Mouse (Mus musculus): ENCODE results near the gene Ern1. TPM values are rescaled to one million over a fixed set of nuclear protein-coding genes. Genes with fewer than 3 reads are reported as not detected.

Gene Ern1
- polyA plus RNA-seq, 1 experiment from 2014 or later = 3.8 TPM

DNA sequence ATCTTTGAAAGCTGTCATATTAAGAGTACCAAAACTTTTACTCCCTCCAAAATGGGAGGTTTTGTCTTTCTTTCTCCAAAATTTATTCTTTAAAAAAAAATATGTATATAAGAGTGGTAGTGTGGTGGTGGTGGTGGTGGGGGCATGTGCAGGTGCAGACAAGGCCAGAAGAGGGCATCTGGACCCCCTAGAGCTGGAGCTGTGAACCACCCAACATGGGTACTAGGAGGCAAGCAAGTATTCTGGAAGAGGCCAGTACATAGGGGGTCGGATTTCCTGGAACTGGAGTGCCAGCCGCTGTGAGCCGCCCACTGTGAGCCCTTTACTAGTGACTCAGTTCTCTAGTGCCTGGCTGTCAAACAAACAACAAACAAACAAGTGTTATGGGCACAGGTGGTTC, 34.9 kb upstream of the Ern1 start:
- Histone ChIP-seq H3K36me3 (replicated peaks; ENCODE audit: control insufficient read depth, insufficient read depth, low read depth, low read length) (no peaks in the 10 kb centered on the region), H3K9me3 (replicated peaks; ENCODE audit: control insufficient read depth, low read length) (no peaks in the 10 kb centered on the region; the same call in 1 of the 2 replicates), H3K4me1 (ENCODE audit: control insufficient read depth, insufficient read depth, low read length) (peaks cover 3% of the 10 kb centered on the region), H3K4me2 (ENCODE audit: low read depth, low read length) (no peak overlapping the region), H3K27me3 (ENCODE audit: control insufficient read depth, insufficient read depth, low read length) (no peaks in the 10 kb centered on the region), H3K4me3 (ENCODE audit: low read depth, low read length) (no peak overlapping the region), H3K27ac (replicated peaks; ENCODE audit: low read depth, low read length) (no peak overlapping the region), H3K9ac (replicated peaks; ENCODE audit: low read length) (no peak overlapping the region)
- DNase-seq (ENCODE audit: low spot score) = no peak
- no peak for ATAC-seq (replicated peaks; ENCODE audit: insufficient number of reproducible peaks, low FRiP score, low TSS enrichment, low read depth)
- 42% methylated on average over 3 of the region's 3 CpGs for WGBS

DNA sequence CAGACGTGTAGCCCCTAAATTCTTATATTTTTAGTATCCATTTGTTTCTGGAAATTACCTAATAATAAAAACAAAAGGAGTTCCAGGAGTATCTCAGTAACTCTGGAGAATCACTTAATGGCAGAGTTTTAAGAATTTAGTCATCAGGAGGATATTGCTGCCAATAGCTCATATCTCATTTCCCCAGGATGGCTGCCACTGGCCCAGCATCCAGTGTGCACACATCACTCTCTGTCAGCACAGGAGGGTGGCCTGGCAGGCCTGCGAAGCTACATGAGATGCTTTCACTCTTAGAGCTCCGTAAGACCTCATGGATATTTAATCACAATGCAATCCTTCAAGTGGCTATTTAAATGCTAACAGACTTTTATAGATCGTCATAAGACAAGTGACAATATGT, 34.0 kb upstream of the Ern1 start:
- Histone ChIP-seq H3K27me3 (ENCODE audit: control insufficient read depth, insufficient read depth, low read length) (no peaks in the 10 kb centered on the region), H3K4me3 (ENCODE audit: low read depth, low read length) (no peak overlapping the region), H3K9me3 (replicated peaks; ENCODE audit: control insufficient read depth, low read length) (no peaks in the 10 kb centered on the region), H3K4me2 (ENCODE audit: low read depth, low read length) (no peak overlapping the region), H3K4me1 (ENCODE audit: control insufficient read depth, insufficient read depth, low read length) (peaks cover 3% of the 10 kb centered on the region), H3K9ac (replicated peaks; ENCODE audit: low read length) (no peak overlapping the region), H3K27ac (replicated peaks; ENCODE audit: low read depth, low read length) (no peak overlapping the region), H3K36me3 (replicated peaks; ENCODE audit: control insufficient read depth, insufficient read depth, low read depth, low read length) (no peaks in the 10 kb centered on the region)
- WGBS = 62% methylated on average over 4 of the region's 4 CpGs
- no peak for DNase-seq (ENCODE audit: low spot score)
- no peak for ATAC-seq (replicated peaks; ENCODE audit: insufficient number of reproducible peaks, low FRiP score, low TSS enrichment, low read depth)

DNA sequence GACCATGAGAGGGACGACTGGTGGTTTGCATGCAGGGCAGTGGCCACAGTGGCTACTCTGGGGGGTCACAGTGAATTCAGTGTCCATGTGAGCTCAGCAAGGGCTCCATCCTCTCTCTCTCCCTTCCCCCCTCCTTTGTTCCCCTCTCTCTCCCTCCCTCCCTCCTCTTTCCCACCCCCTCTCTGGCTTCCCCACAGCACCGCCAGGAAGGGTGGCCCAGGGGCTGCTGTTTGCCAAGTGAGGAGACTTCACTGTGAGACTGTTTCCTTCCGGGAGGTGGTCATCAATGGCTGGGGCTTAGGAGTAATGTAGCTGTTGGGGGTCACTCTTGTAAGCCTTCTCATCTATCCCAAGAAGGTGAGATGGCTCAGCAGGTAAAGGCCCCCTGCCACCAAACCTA, 32.8 kb upstream of the Ern1 start:
- 23% methylated on average over 3 of the region's 3 CpGs for WGBS
- Histone ChIP-seq H3K27ac (replicated peaks; ENCODE audit: low read depth, low read length) (no peak overlapping the region), H3K4me1 (ENCODE audit: control insufficient read depth, insufficient read depth, low read length) (peaks cover 3% of the 10 kb centered on the region), H3K36me3 (replicated peaks; ENCODE audit: control insufficient read depth, insufficient read depth, low read depth, low read length) (no peaks in the 10 kb centered on the region), H3K27me3 (ENCODE audit: control insufficient read depth, insufficient read depth, low read length) (no peaks in the 10 kb centered on the region), H3K9ac (replicated peaks; ENCODE audit: low read length) (no peak overlapping the region), H3K9me3 (replicated peaks; ENCODE audit: control insufficient read depth, low read length) (no peaks in the 10 kb centered on the region), H3K4me2 (ENCODE audit: low read depth, low read length) (no peak overlapping the region), H3K4me3 (ENCODE audit: low read depth, low read length) (no peak overlapping the region)
- DNase-seq (ENCODE audit: low spot score) (no peak), ATAC-seq (replicated peaks; ENCODE audit: insufficient number of reproducible peaks, low FRiP score, low TSS enrichment, low read depth) (no peak)

DNA sequence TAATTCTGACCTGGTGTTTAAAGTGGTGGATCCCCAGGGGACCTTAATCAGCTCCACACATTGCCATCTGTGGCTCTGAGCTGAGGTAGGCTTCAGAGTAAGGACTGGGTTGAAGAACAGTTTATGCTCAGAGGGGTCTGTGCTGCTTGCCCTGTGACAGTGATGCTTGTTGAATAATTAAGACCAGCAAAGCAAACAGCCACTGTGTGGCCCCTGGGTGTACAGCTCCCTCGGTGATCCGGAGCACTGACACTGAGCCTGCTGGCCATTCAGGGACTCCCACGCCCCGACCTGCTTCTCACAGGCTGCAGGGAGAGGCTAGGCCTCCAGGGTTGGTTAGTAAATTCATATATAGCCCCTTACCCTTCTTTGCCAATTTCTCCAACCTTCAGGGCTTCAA, 31.9 kb upstream of the Ern1 start:
- WGBS = 24% methylated on average over 4 of the region's 4 CpGs
- H3K9me3 ChIP-seq (replicated peaks; ENCODE audit: control insufficient read depth, low read length) = no peaks in the 10 kb centered on the region
- H3K4me2 ChIP-seq (ENCODE audit: low read depth, low read length) = no peak overlapping the region
- no peak overlapping the region for H3K9ac ChIP-seq (replicated peaks; ENCODE audit: low read length)
- no peak overlapping the region for H3K27ac ChIP-seq (replicated peaks; ENCODE audit: low read depth, low read length)
- peaks cover 3% of the 10 kb centered on the region for H3K4me1 ChIP-seq (ENCODE audit: control insufficient read depth, insufficient read depth, low read length)
- H3K4me3 ChIP-seq (ENCODE audit: low read depth, low read length) = no peak overlapping the region
- no peaks in the 10 kb centered on the region for H3K27me3 ChIP-seq (ENCODE audit: control insufficient read depth, insufficient read depth, low read length)
- no peak for ATAC-seq (replicated peaks; ENCODE audit: insufficient number of reproducible peaks, low FRiP score, low TSS enrichment, low read depth)
- no peaks in the 10 kb centered on the region for H3K36me3 ChIP-seq (replicated peaks; ENCODE audit: control insufficient read depth, insufficient read depth, low read depth, low read length)
- DNase-seq (ENCODE audit: low spot score) = no peak

DNA sequence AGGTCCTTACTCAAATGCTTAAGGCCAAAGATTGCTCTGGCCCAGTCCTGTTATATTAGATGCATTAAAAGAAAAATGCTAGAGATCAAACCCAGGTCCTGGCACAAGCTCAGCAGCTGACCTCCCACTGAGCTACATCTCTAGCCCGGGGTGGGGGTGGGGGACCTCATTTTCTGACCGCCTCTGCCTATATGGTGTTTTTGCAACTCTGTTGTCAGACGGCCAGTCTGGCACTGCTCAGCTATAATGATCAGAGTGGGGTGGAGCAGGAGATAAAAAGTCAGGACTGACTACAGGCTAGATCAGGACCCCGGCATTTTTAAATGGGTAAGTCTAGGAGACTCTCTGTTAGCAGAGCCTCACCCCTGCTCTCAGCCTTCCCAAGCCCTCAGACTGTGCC, 30.7 kb upstream of the Ern1 start:
- Histone ChIP-seq H3K27ac (replicated peaks; ENCODE audit: low read depth, low read length) (no peak overlapping the region), H3K36me3 (replicated peaks; ENCODE audit: control insufficient read depth, insufficient read depth, low read depth, low read length) (no peaks in the 10 kb centered on the region), H3K9me3 (replicated peaks; ENCODE audit: control insufficient read depth, low read length) (no peaks in the 10 kb centered on the region), H3K9ac (replicated peaks; ENCODE audit: low read length) (no peak overlapping the region), H3K4me2 (ENCODE audit: low read depth, low read length) (no peak overlapping the region), H3K4me3 (ENCODE audit: low read depth, low read length) (no peak overlapping the region), H3K27me3 (ENCODE audit: control insufficient read depth, insufficient read depth, low read length) (no peaks in the 10 kb centered on the region), H3K4me1 (ENCODE audit: control insufficient read depth, insufficient read depth, low read length) (peaks cover 3% of the 10 kb centered on the region)
- ATAC-seq (replicated peaks; ENCODE audit: insufficient number of reproducible peaks, low FRiP score, low TSS enrichment, low read depth) = no peak
- DNase-seq (ENCODE audit: low spot score) = no peak
- 37% methylated on average over 4 of the region's 4 CpGs for WGBS

DNA sequence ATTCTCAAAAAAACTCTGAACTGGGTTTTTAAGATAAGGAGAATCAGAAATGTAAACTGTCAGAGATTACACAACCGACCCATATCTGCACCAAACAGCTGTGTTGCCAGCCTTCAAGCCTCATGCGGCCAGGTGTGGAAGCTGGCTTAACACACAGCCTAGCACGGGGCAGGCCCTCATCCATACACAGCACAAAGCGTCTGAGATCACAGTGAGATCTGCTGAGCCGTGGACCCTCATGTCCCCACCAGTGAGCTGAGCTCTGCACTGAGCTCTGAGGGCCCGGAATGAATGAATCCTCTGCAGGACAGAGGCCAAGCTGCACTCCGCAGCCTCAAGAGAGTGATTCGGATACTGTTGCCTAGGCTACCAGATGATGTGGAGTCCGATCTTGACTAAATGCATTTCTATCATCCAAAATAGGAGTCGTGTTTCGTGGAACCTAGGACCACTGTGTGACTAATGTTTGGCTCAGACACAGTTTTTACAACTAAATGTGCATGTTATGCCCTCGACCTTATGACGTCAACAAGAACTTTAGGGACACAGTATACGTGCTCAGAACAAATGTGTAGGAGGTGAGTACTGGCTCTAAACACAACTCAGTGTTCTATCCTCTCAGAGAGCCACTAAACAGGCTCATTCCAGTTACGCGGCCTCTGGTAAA, 27.6 kb upstream of the Ern1 start:
- no peaks in the 10 kb centered on the region for H3K9me3 ChIP-seq (replicated peaks; ENCODE audit: control insufficient read depth, low read length)
- H3K36me3 ChIP-seq (replicated peaks; ENCODE audit: control insufficient read depth, insufficient read depth, low read depth, low read length) = no peaks in the 10 kb centered on the region; the same call in 1 of the 2 replicates
- 73% methylated on average over 16 of the region's 16 CpGs for WGBS
- H3K27me3 ChIP-seq (ENCODE audit: control insufficient read depth, insufficient read depth, low read length) = no peaks in the 10 kb centered on the region
- ATAC-seq (replicated peaks; ENCODE audit: insufficient number of reproducible peaks, low FRiP score, low TSS enrichment, low read depth) = peak; percentile 63; the same call in 1 of the 2 replicates
- H3K9ac ChIP-seq (replicated peaks; ENCODE audit: low read length) = no peak overlapping the region
- H3K4me2 ChIP-seq (ENCODE audit: low read depth, low read length) = no peak overlapping the region
- no peak overlapping the region for H3K4me3 ChIP-seq (ENCODE audit: low read depth, low read length)
- H3K27ac ChIP-seq (replicated peaks; ENCODE audit: low read depth, low read length) = no peak overlapping the region
- DNase-seq (ENCODE audit: low spot score) = no peak
- peaks cover 3% of the 10 kb centered on the region for H3K4me1 ChIP-seq (ENCODE audit: control insufficient read depth, insufficient read depth, low read length)

DNA sequence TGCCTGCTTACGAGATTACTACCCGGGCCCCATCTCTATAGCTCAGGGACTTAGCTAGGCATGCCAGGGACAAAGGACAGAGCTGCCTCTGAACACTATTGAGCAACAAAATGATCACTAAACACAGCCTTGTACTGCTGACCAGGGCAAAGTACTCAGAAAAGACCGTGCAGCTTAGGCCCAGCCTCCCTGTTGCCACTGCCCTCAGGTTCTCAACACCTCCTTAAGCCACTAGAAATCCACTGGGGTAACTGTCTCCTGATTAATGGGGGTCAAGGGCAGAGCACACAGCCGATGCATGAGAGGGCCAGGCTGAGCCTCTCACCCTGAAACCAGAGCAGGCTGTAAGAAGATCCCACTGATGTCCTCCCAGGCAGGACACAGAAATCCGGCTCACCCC, 26.8 kb upstream of the Ern1 start:
- 0 out of 2 replicates have a peak overlapping the region, but pooled peaks have one; percentile 17 for H3K27ac ChIP-seq (replicated peaks; ENCODE audit: low read depth, low read length)
- H3K4me2 ChIP-seq (ENCODE audit: low read depth, low read length) = no peak overlapping the region
- H3K4me1 ChIP-seq (ENCODE audit: control insufficient read depth, insufficient read depth, low read length) = peaks cover 3% of the 10 kb centered on the region
- no peak for ATAC-seq (replicated peaks; ENCODE audit: insufficient number of reproducible peaks, low FRiP score, low TSS enrichment, low read depth)
- WGBS = 41% methylated on average over 5 of the region's 5 CpGs
- DNase-seq (ENCODE audit: low spot score) = no peak
- H3K4me3 ChIP-seq (ENCODE audit: low read depth, low read length) = no peak overlapping the region
- no peak overlapping the region; the same call in 1 of the 2 replicates for H3K9ac ChIP-seq (replicated peaks; ENCODE audit: low read length)
- no peaks in the 10 kb centered on the region for H3K27me3 ChIP-seq (ENCODE audit: control insufficient read depth, insufficient read depth, low read length)
- no peaks in the 10 kb centered on the region for H3K9me3 ChIP-seq (replicated peaks; ENCODE audit: control insufficient read depth, low read length)
- H3K36me3 ChIP-seq (replicated peaks; ENCODE audit: control insufficient read depth, insufficient read depth, low read depth, low read length) = no peaks in the 10 kb centered on the region; the same call in 1 of the 2 replicates

DNA sequence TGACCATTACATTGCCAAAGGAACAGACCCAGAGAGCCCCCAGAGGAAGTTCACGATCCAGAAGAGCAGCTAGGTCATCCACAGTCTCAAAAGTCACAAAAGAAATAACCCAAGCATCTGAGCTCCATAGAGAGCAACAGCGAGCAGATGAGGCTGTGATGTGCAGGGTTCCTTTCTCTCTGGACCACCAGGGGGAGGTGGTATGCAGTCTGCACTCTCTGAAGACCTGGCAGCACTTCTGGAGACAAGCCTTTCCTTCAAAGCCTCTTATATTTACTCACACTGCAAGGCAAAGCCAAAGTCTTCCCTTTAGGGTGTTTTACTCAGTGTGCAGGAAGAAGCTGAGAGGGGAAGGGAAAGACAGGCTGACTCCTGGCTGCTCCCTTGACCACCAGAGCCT, 25.5 kb upstream of the Ern1 start:
- Histone ChIP-seq H3K4me3 (ENCODE audit: low read depth, low read length) (no peak overlapping the region), H3K36me3 (replicated peaks; ENCODE audit: control insufficient read depth, insufficient read depth, low read depth, low read length) (no peaks in the 10 kb centered on the region; the same call in 1 of the 2 replicates), H3K27me3 (ENCODE audit: control insufficient read depth, insufficient read depth, low read length) (no peaks in the 10 kb centered on the region), H3K9me3 (replicated peaks; ENCODE audit: control insufficient read depth, low read length) (no peaks in the 10 kb centered on the region), H3K27ac (replicated peaks; ENCODE audit: low read depth, low read length) (no peak overlapping the region), H3K4me1 (ENCODE audit: control insufficient read depth, insufficient read depth, low read length) (no peaks in the 10 kb centered on the region; the same call in 1 of the 2 replicates), H3K4me2 (ENCODE audit: low read depth, low read length) (no peak overlapping the region), H3K9ac (replicated peaks; ENCODE audit: low read length) (no peak overlapping the region)
- DNase-seq (ENCODE audit: low spot score) = peak; percentile 56
- WGBS = 41% methylated on average over 2 of the region's 2 CpGs
- ATAC-seq (replicated peaks; ENCODE audit: insufficient number of reproducible peaks, low FRiP score, low TSS enrichment, low read depth) = no peak

Data from embryonic facial prominence, embryonic 11.5 days (tissue).